Mouse (Mus musculus) lung, embryonic 14.5 days (tissue): ENCODE data around the gene Hnrnpk. TPM values are rescaled to one million over a fixed set of nuclear protein-coding genes. Genes with fewer than 3 reads are reported as not detected.
A peak's percentile ranks its signal among the peaks of the same experiment; 100 is the strongest.
"Not testable (repeated sequence)": the region's sequence is repeated elsewhere in the genome, so short reads cannot be mapped to it uniquely, and the experiment has no call there.

ENCODE experiments used
- ATAC-seq: fragments of 200-750 bp; cut with Nextera tagmentation; 2 replicates; pipeline ENCODE4 v1.8.0; 2017; ENCODE audit warnings: mild to moderate bottlenecking, moderate TSS enrichment, moderate library complexity; ENCODE audit not compliant: insufficient read depth
- DNase-seq: peaks from one replicate; pipeline ENCODE4 v3.0.0-alpha.2; 2015
- H3K27ac ChIP-seq: fragments of 300-500 bp; sonication (generic); 2 replicates; pipeline ENCODE4 v1.5.1; 2014; ENCODE audit warnings: low read depth, mild to moderate bottlenecking, moderate library complexity
- H3K27me3 ChIP-seq: fragments of 300-500 bp; sonication (generic); 2 replicates; pipeline ENCODE4 v1.6.1; 2014; ENCODE audit warnings: low read length, control low read depth; ENCODE audit not compliant: insufficient read depth
- H3K36me3 ChIP-seq: fragments of 300-500 bp; sonication (generic); 2 replicates; pipeline ENCODE4 v1.6.1; 2014; ENCODE audit warnings: control low read depth; ENCODE audit not compliant: insufficient read depth
- H3K4me1 ChIP-seq: fragments of 300-500 bp; sonication (generic); 2 replicates; pipeline ENCODE4 v1.6.1; 2014; ENCODE audit warnings: antibody characterized with exemption, control low read depth; ENCODE audit not compliant: insufficient read depth
- H3K4me2 ChIP-seq: fragments of 300-500 bp; sonication (generic); 2 replicates; pipeline ENCODE4 v1.6.1; 2014; ENCODE audit warnings: mild to moderate bottlenecking
- H3K4me3 ChIP-seq: fragments of 300-500 bp; sonication (generic); 2 replicates; pipeline ENCODE4 v1.5.1; 2014; ENCODE audit warnings: low read depth, low read length
- H3K9ac ChIP-seq: fragments of 300-500 bp; sonication (generic); 2 replicates; pipeline ENCODE4 v1.6.1; 2014
- H3K9me3 ChIP-seq: fragments of 300-500 bp; sonication (generic); 2 replicates; pipeline ENCODE4 v1.6.1; 2016; ENCODE audit warnings: low read depth, low read length, control low read depth
- CTCF ChIP-seq: IDR thresholded peaks from 2 replicates; pipeline ENCODE4 v1.5.1; 2016; ENCODE audit warnings: antibody characterized with exemption, low read depth
- WGBS: fragments of 180-500 bp; shearing (Covaris S2); extraction: QIAGEN DNeasy Blood & Tissue Kit; methylation state at CpG from one replicate; pipeline ENCODE4 v1.1.7; 2014; 5-methylcytosine and 5-hydroxymethylcytosine counted together
- polyA plus RNA-seq: library from polyadenylated mRNA; unstranded; fragments of >200 nt; fragmentation: Nextera tagmentation; extraction: Ambion mirVana; gene quantifications from 2 replicates; pipeline ENCODE4 v1.2.1, GENCODE M21; 2014

Gene Hnrnpk
- polyA plus RNA-seq = 1,795 and 1,797 TPM in 2 replicates

- not testable (repeated sequence) for H3K27me3 ChIP-seq, ATAC-seq, H3K9me3 ChIP-seq, H3K4me1 ChIP-seq
- peak within 1 kb of the TSS; percentile 56 for H3K4me2 ChIP-seq
- DNase-seq = peak; percentile 23
- peak within 1 kb of the TSS; percentile 97 for H3K4me3 ChIP-seq
- 6% methylated on average over 17 of the region's 17 CpGs for WGBS
- H3K27ac ChIP-seq = peak within 1 kb of the TSS; percentile 99
- peaks cover 13% of the 10 kb centered on the region for H3K36me3 ChIP-seq
- H3K9ac ChIP-seq = peak within 1 kb of the TSS; percentile 100
These were observed at the start of gene Hnrnpk for GRCm38 (mm10) chr13:58403243-58403642. Gene Hnrnpk, minus strand, starts transcription at chr13:58403343.

DNA sequence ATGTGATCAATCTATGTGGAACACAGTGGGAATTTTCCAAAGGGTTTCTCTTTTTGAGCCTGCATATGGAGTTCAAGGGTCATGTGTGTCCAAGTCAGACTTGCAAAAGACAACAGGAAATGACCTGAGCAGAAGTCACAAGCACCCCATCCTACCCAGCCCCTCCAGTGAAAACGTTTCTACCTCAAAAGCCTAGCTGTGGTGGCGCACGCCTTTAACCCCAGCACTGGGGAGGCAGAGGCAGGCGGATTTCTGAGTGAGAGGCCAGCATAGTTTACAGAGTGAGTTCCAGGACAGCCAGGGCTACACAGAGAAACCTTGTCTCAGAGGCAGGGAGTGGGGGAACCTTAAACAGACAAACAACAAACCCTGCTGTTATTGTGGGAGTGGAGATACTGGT, 49.1 kb upstream of the Hnrnpk start:
- no peak for TF ChIP-seq CTCF
- Histone ChIP-seq H3K9ac (no peak overlapping the region), H3K27ac (no peak overlapping the region), H3K9me3 (no peaks in the 10 kb centered on the region), H3K4me2 (no peak overlapping the region), H3K36me3 (no peaks in the 10 kb centered on the region), H3K27me3 (peaks cover 17% of the 10 kb centered on the region), H3K4me3 (no peak overlapping the region), H3K4me1 (no peaks in the 10 kb centered on the region)
- 61% methylated on average over 4 of the region's 4 CpGs for WGBS
- ATAC-seq = no peak
- no peak for DNase-seq

- peaks cover 17% of the 10 kb centered on the region for H3K27me3 ChIP-seq
- ATAC-seq = no peak
- H3K4me1 ChIP-seq = no peaks in the 10 kb centered on the region
- WGBS = 74% methylated on average over 22 of the region's 22 CpGs
- H3K9me3 ChIP-seq = no peaks in the 10 kb centered on the region
- no peak for DNase-seq
- H3K9ac ChIP-seq = no peak overlapping the region
- H3K36me3 ChIP-seq = no peaks in the 10 kb centered on the region
- no peak for TF ChIP-seq CTCF
- H3K27ac ChIP-seq = no peak overlapping the region
- no peak overlapping the region for H3K4me3 ChIP-seq
- H3K4me2 ChIP-seq = no peak overlapping the region
These were observed 47.5 kb upstream of the Hnrnpk start for GRCm38 (mm10) chr13:58450459-58451182.

DNA sequence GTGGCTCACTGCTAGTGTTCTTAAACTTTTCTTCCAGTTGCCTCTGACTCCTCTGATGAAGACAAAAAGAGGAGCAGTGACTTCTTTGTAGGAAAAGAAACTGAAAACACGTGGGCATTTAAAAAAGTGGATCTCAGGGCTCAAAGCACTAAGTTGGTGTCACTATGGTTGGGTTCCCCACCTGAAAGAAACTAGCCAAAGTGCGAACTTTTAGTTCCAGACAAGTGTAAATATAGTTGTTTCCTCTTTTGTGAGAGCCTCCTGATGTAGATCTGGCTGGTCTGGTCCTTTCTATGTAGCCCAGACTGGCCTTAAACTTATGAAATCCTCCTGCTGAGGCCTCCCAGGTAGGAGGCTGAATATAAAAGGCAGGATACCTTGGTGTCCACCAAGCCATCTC, 43.4 kb upstream of the Hnrnpk start:
- Histone ChIP-seq H3K4me3 (no peak overlapping the region), H3K9me3 (no peaks in the 10 kb centered on the region), H3K36me3 (no peaks in the 10 kb centered on the region), H3K27me3 (no peaks in the 10 kb centered on the region), H3K27ac (no peak overlapping the region), H3K4me2 (no peak overlapping the region), H3K4me1 (no peaks in the 10 kb centered on the region), H3K9ac (no peak overlapping the region)
- no peak for DNase-seq
- 71% methylated on average over 2 of the region's 2 CpGs for WGBS
- no peak for TF ChIP-seq CTCF
- no peak for ATAC-seq

GRCm38 (mm10) chr13:58443787-58444186, 40.6 kb upstream of the Hnrnpk start:
- H3K27ac ChIP-seq = no peak overlapping the region
- H3K9me3 ChIP-seq = no peaks in the 10 kb centered on the region
- no peak overlapping the region for H3K4me2 ChIP-seq
- no peak overlapping the region for H3K9ac ChIP-seq
- H3K27me3 ChIP-seq = no peaks in the 10 kb centered on the region
- H3K4me3 ChIP-seq = no peak overlapping the region
- ATAC-seq (no peak), DNase-seq (no peak)
- TF ChIP-seq CTCF = no peak
- no peaks in the 10 kb centered on the region for H3K4me1 ChIP-seq
- 36% methylated on average over 7 of the region's 7 CpGs for WGBS
- H3K36me3 ChIP-seq = no peaks in the 10 kb centered on the region

DNA sequence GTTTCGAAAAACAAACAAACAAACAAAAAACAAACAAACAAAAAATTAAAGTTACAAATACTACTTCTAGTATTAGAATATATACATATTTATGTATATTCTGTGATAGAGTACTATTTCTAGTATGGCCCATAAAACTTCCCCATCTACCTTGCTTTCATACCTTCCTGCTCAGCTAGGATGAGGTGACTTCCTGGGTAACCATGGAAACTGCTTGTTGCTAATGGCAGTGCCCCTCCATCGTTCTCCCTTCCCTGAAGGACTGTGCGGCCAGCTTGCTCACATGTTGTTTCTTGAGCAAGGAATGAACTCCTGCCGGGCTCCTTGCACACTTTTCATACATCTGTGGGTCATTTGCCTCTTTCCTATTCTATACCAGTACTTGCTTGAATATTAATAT, 40.2 kb upstream of the Hnrnpk start:
- no peaks in the 10 kb centered on the region for H3K36me3 ChIP-seq
- H3K4me3 ChIP-seq = no peak overlapping the region
- no peak overlapping the region for H3K4me2 ChIP-seq
- no peak overlapping the region for H3K9ac ChIP-seq
- H3K27me3 ChIP-seq = no peaks in the 10 kb centered on the region
- no peak for ATAC-seq
- H3K9me3 ChIP-seq = no peaks in the 10 kb centered on the region
- H3K27ac ChIP-seq = no peak overlapping the region
- no peak for TF ChIP-seq CTCF
- H3K4me1 ChIP-seq = no peaks in the 10 kb centered on the region
- WGBS = 62% methylated on average over 4 of the region's 4 CpGs
- no peak for DNase-seq

- no peak overlapping the region for H3K9ac ChIP-seq
- ATAC-seq = no peak
- WGBS = 53% methylated on average over 2 of the region's 2 CpGs
- H3K27me3 ChIP-seq = no peaks in the 10 kb centered on the region
- TF ChIP-seq CTCF = no peak
- H3K4me2 ChIP-seq = no peak overlapping the region
- H3K9me3 ChIP-seq = no peaks in the 10 kb centered on the region
- no peaks in the 10 kb centered on the region for H3K36me3 ChIP-seq
- H3K4me1 ChIP-seq = no peaks in the 10 kb centered on the region
- H3K27ac ChIP-seq = no peak overlapping the region
- H3K4me3 ChIP-seq = no peak overlapping the region
- DNase-seq = no peak
These were observed 36.6 kb upstream of the Hnrnpk start for GRCm38 (mm10) chr13:58439716-58440115.
